Mouse (Mus musculus): ENCODE measurements around the gene Fam172a.

Gene Fam172a

DNA sequence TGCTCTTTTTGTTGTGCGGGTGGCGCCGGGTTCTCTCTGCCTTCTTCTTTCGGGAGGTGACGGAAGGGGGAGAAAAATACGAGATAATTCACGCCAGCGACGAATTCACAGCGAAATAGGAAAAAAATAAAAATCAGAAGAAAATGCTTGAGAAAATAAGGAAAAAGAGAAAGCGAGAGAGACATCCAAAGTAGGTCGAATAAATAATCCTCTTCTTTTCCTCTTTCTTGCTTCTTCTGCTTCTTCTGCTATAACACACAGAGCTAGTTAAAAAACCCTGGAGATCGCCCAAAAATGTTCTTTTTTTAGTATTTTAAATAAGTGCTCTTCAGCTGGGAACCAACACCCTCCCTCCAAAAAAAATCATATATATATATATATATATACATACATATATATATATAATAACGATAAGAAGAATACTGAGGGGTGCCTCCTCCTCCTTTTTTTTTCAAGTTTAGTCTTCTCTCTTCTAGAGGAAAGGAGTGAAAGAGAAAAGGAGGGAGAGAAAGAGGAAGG lies 497.9 kb downstream of the Fam172a start, which contains the start of gene Nr2f1:
Gene Nr2f1 (minus strand): TSS at position 116 of the 519 bp plus-strand sequence.
- DNase-seq (ENCODE audit: low spot score), result no peak

DNA sequence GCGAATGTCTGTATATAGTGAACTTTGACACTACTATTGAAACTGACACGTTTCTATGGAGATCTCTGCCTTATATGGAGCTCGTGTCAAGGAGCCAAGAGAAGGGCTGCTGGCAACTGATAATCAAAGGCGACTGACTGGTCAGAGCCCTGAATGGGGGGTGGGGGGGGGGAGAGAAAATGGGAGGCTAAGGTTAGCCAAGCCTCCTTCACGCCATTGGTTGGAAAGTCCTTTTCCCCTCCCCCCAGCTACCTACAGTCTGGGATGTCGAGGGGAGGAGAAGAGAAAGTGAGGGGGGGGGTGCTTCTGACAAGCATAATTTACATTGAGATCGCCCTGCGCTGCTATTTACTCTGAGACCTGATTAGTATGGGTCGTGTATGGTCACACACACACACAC lies 498.6 kb downstream of the Fam172a start:
- no peak for DNase-seq (ENCODE audit: low spot score)

DNA sequence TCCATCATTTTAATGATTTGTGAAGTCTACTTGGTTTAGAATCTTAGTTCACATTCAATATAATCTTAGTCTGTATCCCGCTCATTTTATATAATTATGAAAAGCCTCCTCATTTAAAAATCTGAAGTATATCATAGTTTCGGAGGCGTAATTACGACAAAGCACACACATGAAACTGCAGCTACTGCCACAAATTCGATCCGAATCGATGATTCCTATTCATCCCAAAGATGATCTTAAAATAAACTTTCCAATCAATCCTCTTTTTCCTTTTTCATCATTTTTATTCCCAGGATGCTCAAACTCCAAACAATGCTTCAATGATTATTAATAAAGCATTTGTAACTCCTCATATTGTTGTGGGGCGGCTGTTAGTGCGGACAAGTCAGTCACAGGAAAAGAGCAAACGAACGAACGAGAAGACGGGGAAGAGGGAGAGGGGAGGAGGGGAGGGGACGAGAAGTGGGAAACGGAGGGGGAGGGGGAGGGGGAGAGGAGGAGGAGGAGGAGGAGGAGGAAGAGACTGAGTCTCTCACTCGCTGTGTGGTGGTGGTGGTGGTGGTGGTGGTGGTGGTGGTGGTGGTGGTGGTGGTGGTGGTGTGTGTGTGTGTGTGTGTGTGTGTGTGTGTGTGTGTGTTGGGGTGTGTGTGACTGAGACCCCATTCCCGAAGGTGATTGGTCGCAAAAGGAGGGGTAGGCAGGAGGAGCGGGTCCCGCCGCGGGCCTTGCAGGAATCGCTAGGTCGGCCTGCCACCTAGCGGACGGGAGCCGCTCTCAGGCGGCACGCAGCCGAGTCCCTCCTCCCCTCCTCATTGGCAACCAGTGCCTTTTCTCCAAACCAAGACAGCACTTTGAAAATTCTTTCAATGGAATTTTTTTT lies 499.4 kb downstream of the Fam172a start:
- peak; percentile 62 for DNase-seq (ENCODE audit: low spot score)

DNA sequence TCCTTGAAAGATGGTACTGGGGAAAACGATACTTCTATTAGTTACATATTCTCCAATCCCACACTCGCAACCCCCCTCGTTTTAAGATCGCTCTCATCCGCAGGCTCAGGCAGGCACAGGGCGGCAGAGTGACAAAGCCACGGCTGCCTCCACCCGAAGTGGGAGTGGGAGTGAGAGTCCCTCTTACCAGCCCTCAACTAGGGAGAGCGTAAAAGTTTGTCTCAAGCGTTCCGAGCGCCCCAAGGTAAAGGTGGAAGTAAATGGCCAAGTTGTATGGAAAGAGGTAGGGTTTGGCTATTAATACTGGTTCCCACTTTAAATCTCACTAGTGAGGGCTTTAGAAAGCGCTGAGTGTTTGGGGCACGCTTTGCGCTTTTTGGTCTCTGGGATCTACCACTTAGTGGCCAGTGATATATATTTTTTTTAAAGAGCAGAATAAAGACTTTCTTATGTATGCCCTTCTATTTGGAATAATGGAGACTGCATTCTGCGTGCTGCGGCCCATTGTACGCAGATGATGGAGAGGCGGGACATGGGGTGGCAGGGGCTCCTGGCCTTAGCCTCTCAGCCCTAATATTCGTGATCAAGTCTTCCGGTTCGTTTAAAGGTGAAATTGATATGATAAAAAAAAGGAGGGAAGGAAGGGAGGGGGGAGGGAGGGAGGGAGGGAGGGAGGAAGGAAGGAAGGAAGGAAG lies 500.2 kb downstream of the Fam172a start:
- DNase-seq (ENCODE audit: low spot score), result no peak

DNA sequence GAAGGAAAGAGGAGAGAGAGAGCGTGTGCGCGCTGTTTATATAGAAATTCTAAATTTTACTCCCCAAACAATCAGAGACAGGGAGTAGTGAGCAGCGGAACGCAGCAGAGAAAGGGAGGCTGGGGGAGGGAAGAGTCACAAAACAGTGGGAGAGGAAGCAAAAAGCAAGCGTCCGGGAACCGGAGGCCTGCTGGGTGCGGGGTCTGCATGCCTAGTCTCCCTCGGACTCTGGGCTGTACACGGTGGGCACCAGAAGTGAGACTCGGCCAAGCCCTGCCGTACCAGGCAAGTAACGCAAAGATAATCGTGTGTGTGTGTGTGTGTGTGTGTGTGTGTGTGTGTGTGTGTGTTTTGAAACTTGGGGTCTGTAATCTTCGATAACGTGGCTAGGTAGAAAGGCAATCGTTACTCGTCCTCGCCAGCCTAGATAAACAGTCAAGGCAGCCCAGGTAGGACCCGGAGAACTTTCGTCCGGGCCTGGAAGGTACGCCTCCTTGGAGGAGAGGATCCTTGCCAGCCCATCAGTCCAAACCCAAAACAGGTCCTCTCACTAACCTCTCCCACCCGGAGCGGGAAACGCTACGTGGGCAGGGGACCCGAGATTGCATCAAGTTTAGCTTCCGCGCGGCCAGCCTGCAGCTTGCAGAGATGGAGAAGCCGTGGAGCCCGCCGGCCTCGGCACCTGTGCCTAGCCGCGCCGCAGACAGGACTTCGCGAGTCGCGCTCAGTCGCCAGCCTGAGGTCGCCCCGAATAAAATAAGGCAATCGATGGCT lies 500.9 kb downstream of the Fam172a start:
- DNase-seq (ENCODE audit: low spot score), result peak; percentile 39

DNA sequence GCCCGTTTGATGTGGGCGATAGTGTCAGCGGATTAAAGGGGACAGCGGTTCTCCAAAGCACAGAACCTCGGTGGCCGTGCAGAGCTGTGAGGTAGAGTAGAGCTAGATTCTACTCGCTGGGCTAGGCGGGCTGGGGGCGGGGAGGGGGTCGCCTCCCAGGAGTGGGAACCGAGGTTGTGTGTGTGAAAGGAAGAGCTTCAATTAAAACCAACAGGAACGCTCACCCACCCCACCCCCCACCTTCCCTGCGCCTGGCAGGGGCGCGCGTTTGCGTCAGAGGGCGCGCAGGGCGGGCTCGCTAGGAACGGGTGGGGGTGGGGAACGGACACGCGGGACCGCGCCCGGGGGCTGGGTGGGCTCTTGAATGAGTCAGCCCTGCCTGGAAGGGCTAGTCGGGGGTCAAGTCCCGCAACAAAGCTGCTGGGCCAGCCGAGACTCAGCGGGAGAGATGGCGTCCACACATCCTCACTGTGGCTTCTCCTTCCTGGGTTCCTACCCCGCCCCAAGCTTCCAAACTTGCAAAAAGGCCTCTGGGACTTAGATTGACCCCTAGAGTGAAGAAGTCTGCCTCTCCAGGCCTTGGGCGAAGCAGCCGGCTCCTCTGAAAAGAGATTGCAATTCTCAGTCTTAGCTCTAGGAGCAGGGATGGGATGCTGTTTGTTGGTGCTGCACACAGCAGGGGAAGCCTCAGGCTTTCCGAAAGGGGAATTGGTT lies 501.7 kb downstream of the Fam172a start:
- DNase-seq (ENCODE audit: low spot score), result peak; percentile 25

DNA sequence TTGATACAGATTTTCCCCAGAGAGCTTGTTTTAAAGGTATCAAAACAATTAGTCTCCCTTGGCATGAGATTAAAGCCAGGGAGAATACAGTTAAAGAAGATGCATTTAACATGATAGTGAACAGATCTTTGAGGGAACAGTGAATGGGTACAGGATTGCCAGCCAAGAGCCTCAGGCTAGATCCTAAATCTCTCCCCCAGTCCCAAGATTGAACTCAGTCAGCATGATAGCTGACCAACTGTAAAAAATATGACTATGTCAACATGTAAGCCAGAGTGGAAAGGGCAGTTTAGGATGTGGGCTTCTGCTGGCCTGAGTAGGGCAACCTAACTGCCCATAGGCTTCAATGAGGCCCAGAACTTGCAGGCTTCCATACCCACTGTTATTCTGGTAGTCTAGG lies 503.6 kb downstream of the Fam172a start:
- DNase-seq (ENCODE audit: low spot score), result no peak

DNA sequence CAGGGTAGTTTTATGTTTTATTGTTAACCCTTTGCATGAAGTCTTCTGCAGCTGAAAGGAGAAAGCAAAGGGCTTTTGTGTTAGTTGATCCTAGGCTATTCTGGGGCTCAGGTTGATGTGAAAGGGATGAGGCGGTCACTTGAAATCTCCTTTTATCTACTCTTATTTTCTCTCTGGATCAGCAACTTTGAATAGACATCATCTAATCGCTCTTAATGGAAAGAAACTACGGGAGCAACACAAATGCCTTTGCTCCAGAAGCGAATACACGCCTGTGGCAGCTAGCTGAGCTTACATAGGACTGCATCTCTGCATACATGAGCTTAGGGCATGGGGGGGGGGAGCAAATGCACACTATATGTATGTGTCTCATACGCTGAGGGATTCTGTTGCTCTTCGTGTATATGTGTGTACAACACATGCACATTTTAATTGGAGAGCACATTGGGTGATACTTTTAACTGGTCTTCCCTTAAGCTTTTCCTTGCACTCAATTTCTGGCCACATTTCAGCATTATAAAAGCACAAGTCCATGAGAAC lies 505.1 kb downstream of the Fam172a start:
- no peak for DNase-seq (ENCODE audit: low spot score)

DNA sequence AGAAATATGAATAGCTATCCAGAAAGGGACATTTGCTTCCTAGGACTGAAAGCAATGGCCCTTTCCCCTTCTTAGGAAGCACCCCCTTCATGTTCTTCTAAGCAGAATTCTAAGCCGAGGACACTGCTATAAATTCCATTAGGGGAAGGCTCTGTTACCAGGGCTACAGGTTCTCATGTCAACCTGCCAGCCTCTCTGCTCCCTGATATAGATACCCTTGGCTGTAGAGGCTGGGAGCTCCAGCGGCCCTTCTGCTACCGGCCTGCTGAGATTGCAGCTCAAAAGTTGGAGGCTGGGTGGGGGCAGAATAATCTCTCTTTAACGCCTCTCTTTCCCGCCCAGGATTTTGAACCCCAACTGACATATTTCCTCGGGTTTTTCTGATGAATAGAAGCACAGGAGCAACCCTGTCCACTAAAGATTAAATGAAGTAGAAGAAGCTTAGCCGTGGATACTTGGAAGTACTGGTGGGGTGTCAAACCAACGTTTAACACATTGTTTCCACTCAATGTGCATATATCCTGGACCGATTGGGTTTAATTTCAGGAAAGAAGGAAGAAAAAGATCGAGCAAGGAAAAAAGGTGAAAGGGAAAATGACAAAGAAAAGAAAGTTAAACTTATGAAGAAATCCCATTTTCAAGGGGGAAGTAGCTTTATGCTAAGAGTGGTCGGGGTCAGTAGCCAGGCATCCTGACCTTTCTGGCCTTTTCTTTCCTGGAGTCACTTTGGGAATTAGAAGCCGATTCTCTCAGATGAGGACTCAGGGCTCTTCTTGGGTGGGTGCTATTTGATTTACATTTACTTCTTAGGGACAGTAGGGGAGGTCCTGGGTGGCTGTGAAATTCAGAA lies 506.2 kb downstream of the Fam172a start:
- DNase-seq (ENCODE audit: low spot score), result no peak

DNA sequence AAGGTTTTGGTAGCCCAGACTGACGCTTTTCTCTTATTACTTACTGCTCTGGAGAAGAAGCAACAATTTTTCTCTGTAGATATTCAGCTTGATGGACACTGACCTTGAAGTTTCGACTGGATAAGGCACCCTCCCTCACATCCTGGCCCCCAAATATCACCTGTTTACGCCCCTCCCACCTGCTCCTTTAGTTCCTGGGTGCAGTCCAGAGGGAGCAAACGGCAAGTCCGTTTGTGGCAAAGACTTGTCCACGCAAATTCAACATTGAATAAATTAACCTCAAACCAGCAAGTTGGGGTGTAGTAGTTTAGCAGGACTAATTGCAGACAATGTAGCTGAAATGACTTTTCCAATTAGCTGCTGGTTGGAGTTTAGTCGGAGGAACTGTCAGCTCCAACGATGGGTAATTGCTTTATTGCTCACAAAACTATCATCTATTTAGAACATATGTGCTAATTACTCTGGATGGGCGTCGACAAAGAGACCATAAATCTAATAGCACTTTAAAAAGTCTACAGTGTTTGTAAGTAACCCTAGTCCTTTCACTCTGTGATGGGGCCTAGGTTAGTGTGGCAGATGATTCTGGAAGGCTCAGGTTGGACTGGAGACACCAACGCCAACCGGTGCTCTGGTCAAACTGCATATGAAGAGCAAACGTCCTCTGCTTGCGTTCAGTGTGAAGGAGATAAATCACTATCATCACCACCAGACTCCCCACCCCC lies 507.0 kb downstream of the Fam172a start:
- no peak for DNase-seq (ENCODE audit: low spot score)

DNA sequence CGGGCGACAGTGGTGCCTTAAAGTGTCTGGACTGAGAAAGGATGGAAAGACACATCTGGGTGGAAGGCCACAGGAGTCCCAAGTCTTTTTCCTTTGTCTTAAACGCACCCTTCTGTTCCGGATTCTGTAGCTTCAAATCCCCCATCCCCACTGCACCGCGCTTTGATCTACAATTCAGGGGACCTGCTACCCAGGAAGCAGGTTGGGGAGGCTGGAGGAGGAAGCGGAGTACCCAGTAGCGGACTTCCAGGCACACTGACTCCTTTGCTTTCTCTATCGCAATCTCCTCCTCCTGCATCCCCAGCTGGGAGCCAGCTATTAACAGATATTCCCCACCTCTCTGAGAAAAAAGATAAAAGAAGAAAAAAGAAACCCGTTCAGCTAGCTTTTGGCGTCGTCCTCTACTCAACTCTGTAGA lies 507.8 kb downstream of the Fam172a start:
- DNase-seq (ENCODE audit: low spot score), result no peak

DNA sequence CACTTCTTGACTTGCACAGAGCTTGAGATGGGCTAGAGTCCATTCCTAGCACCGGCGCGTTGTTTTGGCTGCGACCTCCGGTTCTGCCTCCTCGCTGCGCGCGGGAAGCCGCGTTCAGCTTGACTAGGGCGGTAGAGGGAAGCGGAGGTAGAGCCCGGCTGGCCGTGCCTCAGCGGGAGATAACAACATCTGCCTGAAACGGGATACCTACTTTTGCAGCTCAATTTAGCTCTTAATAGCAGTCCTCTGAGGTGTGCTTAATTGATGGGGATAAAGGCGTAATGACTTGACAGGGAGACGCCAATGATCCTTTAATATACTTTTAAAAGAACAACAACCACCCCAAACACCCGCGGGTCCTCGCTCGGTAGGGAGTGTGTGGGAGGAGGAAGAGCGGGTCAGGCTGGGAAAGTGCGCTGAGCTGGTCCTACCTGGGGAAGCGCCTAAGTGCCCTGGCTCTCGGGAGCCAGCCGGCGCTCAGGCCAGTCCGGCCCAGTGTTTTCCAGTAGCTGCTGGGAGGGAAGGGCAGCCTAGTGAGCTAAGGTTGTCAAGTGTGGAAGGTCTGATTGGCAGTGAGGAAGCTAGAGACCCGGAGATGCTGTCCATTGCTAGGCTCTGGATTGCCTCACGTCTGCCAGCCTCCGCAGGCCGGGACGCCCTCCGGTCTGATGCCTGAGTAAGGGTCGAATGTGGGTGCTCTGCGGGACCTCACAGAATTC lies 508.4 kb downstream of the Fam172a start:
- no peak for DNase-seq (ENCODE audit: low spot score)

DNA sequence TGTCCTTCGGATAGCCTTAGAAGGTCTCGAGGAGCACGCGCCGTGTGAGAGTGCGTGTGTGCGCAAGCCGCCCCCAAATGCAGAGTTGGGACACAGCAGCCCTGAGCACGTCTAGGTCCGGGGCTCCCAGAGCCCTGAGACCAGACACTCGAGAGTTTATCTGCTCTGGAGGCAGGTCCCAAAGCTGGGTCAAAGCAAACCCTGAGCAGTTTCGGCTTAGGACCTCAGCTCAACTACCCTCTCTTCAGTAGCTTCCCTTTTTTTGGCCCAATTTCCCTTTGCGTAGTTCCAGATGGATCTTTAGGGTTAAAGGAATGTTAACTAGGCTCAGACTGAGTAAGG lies 508.9 kb downstream of the Fam172a start:
- DNase-seq (ENCODE audit: low spot score), result no peak

DNA sequence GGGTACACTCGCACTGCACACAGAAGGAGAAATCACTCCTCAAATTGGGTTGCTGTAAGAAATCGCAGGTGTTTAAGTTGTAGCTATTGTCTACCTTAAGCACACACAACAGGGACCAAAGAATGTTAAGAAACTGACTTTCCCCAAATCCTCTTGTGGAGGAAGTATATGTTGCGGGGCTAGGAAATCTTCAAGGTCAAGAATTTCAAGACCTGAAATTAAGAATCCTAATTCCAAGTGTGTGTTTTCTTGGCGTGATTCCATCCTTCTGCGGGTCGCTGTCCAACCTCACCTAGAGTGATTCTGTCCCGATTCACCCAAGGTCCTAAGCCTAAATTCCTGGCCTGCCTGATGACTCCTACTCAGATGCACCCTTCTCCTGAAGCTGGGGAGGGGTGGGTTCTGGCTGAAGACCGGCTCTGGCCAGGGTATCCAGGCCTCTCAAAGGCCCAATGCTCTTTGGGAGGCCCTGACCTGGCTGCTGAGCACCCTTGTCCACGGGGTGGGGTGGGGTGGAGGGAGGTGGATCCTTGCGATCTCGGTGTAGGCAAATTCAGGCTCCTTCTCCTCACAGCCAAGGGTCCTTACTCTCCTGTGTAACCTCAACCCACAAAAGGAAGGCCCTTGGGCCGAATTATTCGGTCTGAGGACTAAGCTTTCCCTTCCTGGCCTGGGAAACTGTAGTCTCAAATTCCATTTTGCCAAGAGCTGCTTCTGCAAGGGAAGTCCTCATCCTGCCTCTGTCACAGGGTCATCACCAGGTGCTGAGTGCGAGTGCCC lies 509.6 kb downstream of the Fam172a start:
- DNase-seq (ENCODE audit: low spot score), result no peak

DNA sequence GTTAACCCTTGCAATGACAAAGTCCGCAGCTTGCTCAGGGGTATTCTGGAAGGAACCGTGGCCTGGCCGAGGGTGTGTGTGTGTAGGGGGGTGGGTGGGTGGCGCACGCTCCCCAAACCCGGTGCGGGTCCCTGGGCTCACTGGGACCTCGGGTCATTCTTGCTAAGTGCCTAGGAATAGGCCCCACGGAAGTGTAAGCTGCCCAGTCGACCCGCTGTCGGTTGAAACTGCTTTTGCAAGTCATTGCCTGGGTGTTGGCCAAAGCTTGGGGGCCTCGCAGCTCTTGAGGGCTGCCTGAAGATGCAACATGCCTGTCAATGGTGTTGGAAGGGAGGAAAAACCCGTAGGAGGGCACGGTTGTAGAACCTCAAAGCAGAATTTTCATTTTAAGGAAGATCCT lies 510.3 kb downstream of the Fam172a start:
- no peak for DNase-seq (ENCODE audit: low spot score)

DNA sequence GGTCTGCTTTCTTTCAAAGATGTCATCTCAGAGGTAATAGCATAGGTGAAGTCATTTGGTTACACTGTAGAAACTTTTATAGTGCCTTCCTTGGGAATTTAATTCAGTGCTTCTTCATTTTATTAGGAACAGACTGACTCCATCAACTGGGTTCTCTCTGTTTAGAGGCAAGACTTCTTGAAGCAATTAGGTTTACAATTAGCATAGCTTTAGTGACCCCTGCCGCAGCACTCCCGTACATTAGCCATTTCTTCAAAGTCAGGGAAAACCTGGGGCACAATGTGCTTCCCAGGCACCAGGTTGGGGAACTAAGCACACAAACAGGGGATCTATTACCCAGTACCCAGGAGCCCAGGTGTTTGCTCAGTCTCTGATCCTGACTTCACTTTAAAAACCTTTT lies 511.3 kb downstream of the Fam172a start:
- no peak for DNase-seq (ENCODE audit: low spot score)

DNA sequence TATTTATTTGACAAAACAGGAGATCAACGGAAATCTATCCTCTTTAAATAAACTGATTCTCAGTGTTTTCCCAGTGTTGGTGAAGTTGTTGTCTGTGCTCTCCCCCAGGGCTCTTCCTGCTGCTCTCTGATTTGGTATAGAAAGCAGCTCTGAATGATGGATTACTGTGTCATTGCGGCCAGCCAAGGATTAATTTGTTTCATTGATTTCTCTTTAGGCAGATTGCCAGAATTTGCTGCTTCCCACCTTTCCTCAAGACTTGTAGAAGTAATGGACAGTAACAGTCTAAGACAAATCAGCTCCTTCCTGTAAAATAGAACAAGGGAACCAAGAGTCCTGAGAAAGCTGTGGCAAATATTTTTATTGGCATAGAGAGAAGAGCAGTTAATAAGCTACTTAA lies 513.4 kb downstream of the Fam172a start:
- DNase-seq (ENCODE audit: low spot score), result no peak
